Mouse (Mus musculus): Measurements from ENCODE around the gene Sgcd. TPM values are rescaled to one million over a fixed set of nuclear protein-coding genes. Genes with fewer than 3 reads are reported as not detected.

The Sgcd gene
- polyA plus RNA-seq, 1 experiment from 2014 or later, result 2.0 TPM

GRCm38 (mm10) chr11:47010166-47010565, 978.6 kb downstream of the Sgcd start:
- Histone ChIP-seq H3K36me3 (ENCODE audit: control insufficient read depth, insufficient read depth, low read length) (no peaks in the 10 kb centered on the region), H3K4me2 (replicated peaks; ENCODE audit: low read depth) (no peak overlapping the region), H3K9ac (ENCODE audit: low read length) (no peak overlapping the region), H3K27me3 (ENCODE audit: control insufficient read depth, insufficient read depth, low read length) (no peaks in the 10 kb centered on the region), H3K4me3 (ENCODE audit: low read depth, low read length) (no peak overlapping the region), H3K27ac (replicated peaks) (no peak overlapping the region), H3K9me3 (ENCODE audit: control insufficient read depth, low read length) (no peaks in the 10 kb centered on the region), H3K4me1 (replicated peaks; ENCODE audit: control insufficient read depth, insufficient read depth) (no peaks in the 10 kb centered on the region)
- DNase-seq (ENCODE audit: low spot score), result no peak
- peak; percentile 43 for TF ChIP-seq CTCF (IDR thresholded peaks at IDR 0.05; ENCODE audit: low read depth)
- no peak for TF ChIP-seq EP300 (optimal IDR thresholded peaks at IDR 0.05)
- no peak for ATAC-seq (ENCODE audit: low FRiP score, low TSS enrichment)

- Histone ChIP-seq H3K9ac (ENCODE audit: low read length) (no peak overlapping the region), H3K4me1 (replicated peaks; ENCODE audit: control insufficient read depth, insufficient read depth) (no peaks in the 10 kb centered on the region), H3K9me3 (ENCODE audit: control insufficient read depth, low read length) (no peaks in the 10 kb centered on the region), H3K36me3 (ENCODE audit: control insufficient read depth, insufficient read depth, low read length) (no peaks in the 10 kb centered on the region), H3K4me2 (replicated peaks; ENCODE audit: low read depth) (no peak overlapping the region), H3K4me3 (ENCODE audit: low read depth, low read length) (no peak overlapping the region), H3K27me3 (ENCODE audit: control insufficient read depth, insufficient read depth, low read length) (no peaks in the 10 kb centered on the region), H3K27ac (replicated peaks) (no peak overlapping the region)
- DNase-seq (ENCODE audit: low spot score) (no peak), ATAC-seq (ENCODE audit: low FRiP score, low TSS enrichment) (no peak)
- 34% methylated on average over 1 of the region's 1 CpGs for WGBS
- no peak for TF ChIP-seq EP300 (optimal IDR thresholded peaks at IDR 0.05)
- no peak for TF ChIP-seq CTCF (IDR thresholded peaks at IDR 0.05; ENCODE audit: low read depth)
Measured at GRCm38 (mm10) chr11:47005301-47005875, 983.4 kb downstream of the Sgcd start.

DNA sequence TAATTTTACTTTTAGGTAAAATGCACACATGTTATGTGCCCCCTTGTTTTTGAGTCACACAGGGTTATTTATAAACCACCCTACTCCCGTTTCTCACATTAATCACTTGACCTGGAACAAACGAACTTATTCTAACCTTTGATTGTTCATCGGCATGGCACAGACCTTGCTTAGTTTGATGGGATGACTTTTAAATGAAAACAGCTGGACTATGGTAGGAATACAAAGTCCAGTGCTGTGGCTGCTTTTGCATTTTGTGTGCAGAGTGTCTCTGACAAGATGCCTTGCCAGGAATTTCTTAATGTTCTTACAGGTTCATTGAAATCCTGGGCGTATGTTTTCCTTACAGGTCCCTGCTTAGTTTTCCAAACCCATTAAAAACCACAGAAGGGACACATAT, 1049.5 kb downstream of the Sgcd start:
- H3K9me3 ChIP-seq (ENCODE audit: control insufficient read depth, low read length), result no peaks in the 10 kb centered on the region
- H3K27ac ChIP-seq (replicated peaks), result no peak overlapping the region
- 38% methylated on average over 4 of the region's 4 CpGs for WGBS
- no peaks in the 10 kb centered on the region for H3K27me3 ChIP-seq (ENCODE audit: control insufficient read depth, insufficient read depth, low read length)
- DNase-seq (ENCODE audit: low spot score), result no peak
- H3K4me2 ChIP-seq (replicated peaks; ENCODE audit: low read depth), result no peak overlapping the region
- H3K4me3 ChIP-seq (ENCODE audit: low read depth, low read length), result no peak overlapping the region
- no peaks in the 10 kb centered on the region for H3K4me1 ChIP-seq (replicated peaks; ENCODE audit: control insufficient read depth, insufficient read depth)
- H3K36me3 ChIP-seq (ENCODE audit: control insufficient read depth, insufficient read depth, low read length), result no peaks in the 10 kb centered on the region
- no peak for TF ChIP-seq EP300 (optimal IDR thresholded peaks at IDR 0.05)
- TF ChIP-seq CTCF (IDR thresholded peaks at IDR 0.05; ENCODE audit: low read depth), result no peak
- H3K9ac ChIP-seq (ENCODE audit: low read length), result no peak overlapping the region
- ATAC-seq (ENCODE audit: low FRiP score, low TSS enrichment), result no peak

DNA sequence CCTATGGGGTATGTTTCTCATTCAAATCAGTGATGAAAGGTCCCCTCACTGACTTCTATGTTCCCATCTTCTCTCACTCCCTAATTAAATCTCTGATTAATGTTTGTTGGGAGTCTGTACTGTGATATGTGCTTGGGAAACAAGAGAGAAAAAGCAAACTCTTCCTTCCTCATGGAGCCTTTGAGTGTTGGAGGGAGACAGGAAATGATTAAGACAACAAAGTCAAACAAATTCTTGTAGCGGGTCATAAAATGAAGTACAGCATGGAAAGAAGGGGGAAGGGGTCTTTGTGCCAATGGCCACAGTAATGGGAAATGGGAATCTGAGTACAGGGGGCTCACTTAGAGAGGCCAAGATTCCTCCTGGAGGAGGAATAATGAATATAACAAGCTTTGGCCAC, 1063.8 kb downstream of the Sgcd start:
- no peaks in the 10 kb centered on the region for H3K9me3 ChIP-seq (ENCODE audit: control insufficient read depth, low read length)
- H3K4me2 ChIP-seq (replicated peaks; ENCODE audit: low read depth), result no peak overlapping the region
- no peak for ATAC-seq (ENCODE audit: low FRiP score, low TSS enrichment)
- no peak for TF ChIP-seq EP300 (optimal IDR thresholded peaks at IDR 0.05)
- no peak for TF ChIP-seq CTCF (IDR thresholded peaks at IDR 0.05; ENCODE audit: low read depth)
- H3K4me3 ChIP-seq (ENCODE audit: low read depth, low read length), result no peak overlapping the region
- no peak for DNase-seq (ENCODE audit: low spot score)
- H3K27ac ChIP-seq (replicated peaks), result no peak overlapping the region
- H3K27me3 ChIP-seq (ENCODE audit: control insufficient read depth, insufficient read depth, low read length), result no peaks in the 10 kb centered on the region
- no peaks in the 10 kb centered on the region for H3K4me1 ChIP-seq (replicated peaks; ENCODE audit: control insufficient read depth, insufficient read depth)
- WGBS, result 56% methylated on average over 1 of the region's 1 CpGs
- H3K36me3 ChIP-seq (ENCODE audit: control insufficient read depth, insufficient read depth, low read length), result no peaks in the 10 kb centered on the region
- no peak overlapping the region for H3K9ac ChIP-seq (ENCODE audit: low read length)

DNA sequence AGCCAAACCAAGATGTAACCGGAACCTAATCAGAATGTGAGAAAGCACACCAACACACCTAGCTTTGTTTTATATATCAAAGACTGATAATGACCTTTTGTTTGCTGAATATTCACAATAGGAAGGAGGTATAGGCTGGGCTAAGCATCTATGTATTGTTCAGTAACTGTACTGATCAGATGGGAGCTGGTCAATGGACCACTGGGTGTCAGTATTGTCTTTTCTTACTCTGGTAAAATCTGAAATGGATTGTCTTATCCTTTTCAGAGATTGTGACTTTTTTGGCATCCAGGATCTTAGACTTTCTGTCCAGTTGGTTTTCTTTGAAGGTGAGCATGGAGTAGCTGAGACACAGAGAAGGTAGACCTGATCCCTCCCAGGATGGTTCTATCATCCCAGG, 1068.5 kb downstream of the Sgcd start:
- H3K27ac ChIP-seq (replicated peaks), result no peak overlapping the region
- H3K9me3 ChIP-seq (ENCODE audit: control insufficient read depth, low read length), result no peaks in the 10 kb centered on the region
- WGBS, result 75% methylated on average over 1 of the region's 1 CpGs
- no peak overlapping the region for H3K4me2 ChIP-seq (replicated peaks; ENCODE audit: low read depth)
- no peak overlapping the region for H3K9ac ChIP-seq (ENCODE audit: low read length)
- no peaks in the 10 kb centered on the region for H3K27me3 ChIP-seq (ENCODE audit: control insufficient read depth, insufficient read depth, low read length)
- TF ChIP-seq EP300 (optimal IDR thresholded peaks at IDR 0.05) (no peak), CTCF (IDR thresholded peaks at IDR 0.05; ENCODE audit: low read depth) (peak; percentile 56)
- H3K4me3 ChIP-seq (ENCODE audit: low read depth, low read length), result no peak overlapping the region
- DNase-seq (ENCODE audit: low spot score), result no peak
- ATAC-seq (ENCODE audit: low FRiP score, low TSS enrichment), result no peak
- no peaks in the 10 kb centered on the region for H3K4me1 ChIP-seq (replicated peaks; ENCODE audit: control insufficient read depth, insufficient read depth)
- no peaks in the 10 kb centered on the region for H3K36me3 ChIP-seq (ENCODE audit: control insufficient read depth, insufficient read depth, low read length)

- DNase-seq (ENCODE audit: low spot score), result no peak
- ATAC-seq (ENCODE audit: low FRiP score, low TSS enrichment), result no peak
- TF ChIP-seq EP300 (optimal IDR thresholded peaks at IDR 0.05) (no peak), CTCF (IDR thresholded peaks at IDR 0.05; ENCODE audit: low read depth) (no peak)
- no peaks in the 10 kb centered on the region for H3K27me3 ChIP-seq (ENCODE audit: control insufficient read depth, insufficient read depth, low read length)
- H3K4me3 ChIP-seq (ENCODE audit: low read depth, low read length), result no peak overlapping the region
- 76% methylated on average over 5 of the region's 5 CpGs for WGBS
- H3K36me3 ChIP-seq (ENCODE audit: control insufficient read depth, insufficient read depth, low read length), result no peaks in the 10 kb centered on the region
- no peaks in the 10 kb centered on the region for H3K9me3 ChIP-seq (ENCODE audit: control insufficient read depth, low read length)
- H3K4me1 ChIP-seq (replicated peaks; ENCODE audit: control insufficient read depth, insufficient read depth), result no peaks in the 10 kb centered on the region
- no peak overlapping the region for H3K4me2 ChIP-seq (replicated peaks; ENCODE audit: low read depth)
- H3K27ac ChIP-seq (replicated peaks), result no peak overlapping the region
- H3K9ac ChIP-seq (ENCODE audit: low read length), result no peak overlapping the region
Measured at GRCm38 (mm10) chr11:46912656-46913237, 1076.0 kb downstream of the Sgcd start.
